Mouse (Mus musculus): ENCODE data around the gene Agbl2. TPM values are rescaled to one million over a fixed set of nuclear protein-coding genes. Genes with fewer than 3 reads are reported as not detected.

Gene Agbl2
- polyA plus RNA-seq, 1 experiment, result not detected

DNA sequence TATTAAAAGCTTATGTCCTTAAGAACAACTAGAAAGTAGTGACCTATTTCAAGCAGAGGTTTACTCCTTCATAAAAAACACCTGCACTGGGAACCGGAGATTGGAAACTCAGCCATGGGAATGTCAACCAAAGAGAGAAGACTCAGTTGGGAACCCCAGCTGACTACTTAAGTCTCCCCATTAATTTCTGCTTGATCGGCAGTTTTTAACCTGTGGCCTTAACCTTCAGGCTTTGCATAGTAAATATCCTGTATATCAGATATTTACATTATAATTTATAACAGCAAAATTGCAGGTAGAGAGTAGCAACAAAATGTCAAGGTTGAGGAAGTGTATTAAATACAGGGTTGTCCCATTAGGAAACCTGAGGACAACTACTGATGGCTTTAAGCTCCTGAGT, 29.0 kb upstream of the Agbl2 start:
- no peak for TF ChIP-seq CTCF (IDR thresholded peaks at IDR 0.05; ENCODE audit: control insufficient read depth, insufficient read depth, insufficient read length)
- TF ChIP-seq FOSL1 (IDR thresholded peaks at IDR 0.05; ENCODE audit: insufficient read depth, low read length, poor library complexity, severe bottlenecking), result no peak
- TF ChIP-seq CEBPB (IDR thresholded peaks at IDR 0.05; ENCODE audit: low read depth), result no peak
- TF ChIP-seq MYOD1 (IDR thresholded peaks at IDR 0.05; ENCODE audit: control insufficient read depth, insufficient read length, low read depth), result no peak
- no peak for TF ChIP-seq MYOG (IDR thresholded peaks at IDR 0.05; ENCODE audit: control insufficient read depth, extremely low read depth, insufficient read length)
- no peak for TF ChIP-seq USF1 (IDR thresholded peaks at IDR 0.05; ENCODE audit: low read depth)
- TF ChIP-seq MAX (IDR thresholded peaks at IDR 0.05), result no peak
- Histone ChIP-seq H3K79me3 (ENCODE audit: low read depth) (peaks cover 30% of the 10 kb centered on the region), H3K4me3 (ENCODE audit: insufficient read depth, poor library complexity, severe bottlenecking) (no peak overlapping the region), H3K36me3 (ENCODE audit: control insufficient read depth, insufficient read depth) (peaks cover 94% of the 10 kb centered on the region), H3ac (ENCODE audit: control insufficient read depth, insufficient read length, low read depth) (no peak overlapping the region), H3K27me3 (ENCODE audit: control insufficient read depth, insufficient read depth, insufficient read length) (no peaks in the 10 kb centered on the region), H3K79me2 (ENCODE audit: control insufficient read depth, insufficient read depth) (peaks cover 64% of the 10 kb centered on the region)

DNA sequence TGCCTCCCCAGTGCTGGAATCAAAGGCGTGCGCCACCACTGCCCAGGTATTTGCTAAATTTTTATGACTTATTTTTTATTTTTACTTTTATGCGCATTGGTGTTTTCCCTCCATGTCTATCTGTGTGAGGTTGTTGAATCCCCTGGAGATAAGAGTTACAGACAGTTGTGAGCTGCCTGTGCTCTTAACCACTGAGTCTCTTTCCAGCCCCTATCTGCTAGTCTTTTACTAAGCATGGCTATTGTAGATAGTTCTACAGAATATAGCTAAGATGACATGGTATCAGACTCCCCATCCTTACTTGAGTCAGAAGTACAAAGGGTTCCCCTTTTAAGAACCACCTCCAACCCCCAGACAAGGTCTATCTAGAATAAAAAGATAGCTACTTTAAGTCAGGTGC, 28.3 kb upstream of the Agbl2 start:
- Histone ChIP-seq H3K27me3 (ENCODE audit: control insufficient read depth, insufficient read depth, insufficient read length) (no peaks in the 10 kb centered on the region), H3K4me3 (ENCODE audit: insufficient read depth, poor library complexity, severe bottlenecking) (no peak overlapping the region), H3K79me2 (ENCODE audit: control insufficient read depth, insufficient read depth) (peaks cover 58% of the 10 kb centered on the region), H3K79me3 (ENCODE audit: low read depth) (peaks cover 24% of the 10 kb centered on the region), H3ac (ENCODE audit: control insufficient read depth, insufficient read length, low read depth) (no peak overlapping the region), H3K36me3 (ENCODE audit: control insufficient read depth, insufficient read depth) (peaks cover 94% of the 10 kb centered on the region)
- no peak for TF ChIP-seq FOSL1 (IDR thresholded peaks at IDR 0.05; ENCODE audit: insufficient read depth, low read length, poor library complexity, severe bottlenecking)
- no peak for TF ChIP-seq MAX (IDR thresholded peaks at IDR 0.05)
- TF ChIP-seq CEBPB (IDR thresholded peaks at IDR 0.05; ENCODE audit: low read depth), result no peak
- no peak for TF ChIP-seq CTCF (IDR thresholded peaks at IDR 0.05; ENCODE audit: control insufficient read depth, insufficient read depth, insufficient read length)
- no peak for TF ChIP-seq MYOG (IDR thresholded peaks at IDR 0.05; ENCODE audit: control insufficient read depth, extremely low read depth, insufficient read length)
- no peak for TF ChIP-seq USF1 (IDR thresholded peaks at IDR 0.05; ENCODE audit: low read depth)
- no peak for TF ChIP-seq MYOD1 (IDR thresholded peaks at IDR 0.05; ENCODE audit: control insufficient read depth, insufficient read length, low read depth)

DNA sequence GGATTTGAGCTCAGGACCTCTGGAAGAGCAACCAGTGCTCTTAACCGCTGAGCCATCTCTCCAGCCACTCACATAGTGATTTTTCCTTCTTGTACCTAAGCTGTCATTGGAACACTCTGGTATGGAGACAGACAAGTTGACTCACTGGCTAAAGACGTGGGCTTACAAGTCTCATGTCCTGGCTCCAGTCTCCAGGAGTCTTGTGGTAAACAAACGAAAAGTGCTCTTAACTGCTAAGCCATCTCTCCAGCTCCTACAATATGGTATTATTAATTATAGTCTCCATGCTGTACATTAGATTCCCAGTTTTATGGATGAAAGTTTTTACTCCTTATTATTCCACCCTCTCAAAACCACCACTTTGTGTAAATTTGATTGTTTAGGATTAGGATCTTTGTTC, 17.4 kb upstream of the Agbl2 start:
- Histone ChIP-seq H3K27me3 (ENCODE audit: control insufficient read depth, insufficient read depth, insufficient read length) (no peaks in the 10 kb centered on the region), H3K4me3 (ENCODE audit: insufficient read depth, poor library complexity, severe bottlenecking) (no peak overlapping the region), H3ac (ENCODE audit: control insufficient read depth, insufficient read length, low read depth) (no peak overlapping the region), H3K79me3 (ENCODE audit: low read depth) (peaks cover 3% of the 10 kb centered on the region), H3K79me2 (ENCODE audit: control insufficient read depth, insufficient read depth) (peaks cover 17% of the 10 kb centered on the region), H3K36me3 (ENCODE audit: control insufficient read depth, insufficient read depth) (peaks cover 94% of the 10 kb centered on the region)
- no peak for TF ChIP-seq CEBPB (IDR thresholded peaks at IDR 0.05; ENCODE audit: low read depth)
- TF ChIP-seq CTCF (IDR thresholded peaks at IDR 0.05; ENCODE audit: control insufficient read depth, insufficient read depth, insufficient read length), result no peak
- TF ChIP-seq USF1 (IDR thresholded peaks at IDR 0.05; ENCODE audit: low read depth), result no peak
- TF ChIP-seq MAX (IDR thresholded peaks at IDR 0.05), result no peak
- TF ChIP-seq MYOG (IDR thresholded peaks at IDR 0.05; ENCODE audit: control insufficient read depth, extremely low read depth, insufficient read length), result no peak
- no peak for TF ChIP-seq FOSL1 (IDR thresholded peaks at IDR 0.05; ENCODE audit: insufficient read depth, low read length, poor library complexity, severe bottlenecking)
- no peak for TF ChIP-seq MYOD1 (IDR thresholded peaks at IDR 0.05; ENCODE audit: control insufficient read depth, insufficient read length, low read depth)

DNA sequence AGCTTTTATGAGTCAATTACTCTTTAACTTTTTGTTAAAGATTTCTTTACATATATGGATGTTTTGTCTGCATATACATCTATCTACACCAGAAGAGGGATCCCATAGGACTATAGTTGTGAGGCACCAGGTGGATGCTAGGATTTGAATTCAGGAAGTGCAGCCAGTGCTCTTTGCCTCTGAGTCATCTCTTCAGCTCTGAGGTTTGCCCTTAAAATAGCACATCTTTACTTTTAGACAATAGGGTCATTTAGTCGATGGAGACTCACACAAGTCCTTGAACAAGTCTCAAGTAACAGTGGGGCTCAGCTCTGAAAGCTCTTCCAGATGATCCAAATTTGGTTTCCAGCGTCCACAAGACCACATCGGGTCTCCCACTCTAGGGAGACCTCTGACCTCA, 1.2 kb upstream of the Agbl2 start:
- Histone ChIP-seq H3ac (ENCODE audit: control insufficient read depth, insufficient read length, low read depth) (no peak overlapping the region), H3K79me3 (ENCODE audit: low read depth) (no peaks in the 10 kb centered on the region), H3K4me3 (ENCODE audit: insufficient read depth, poor library complexity, severe bottlenecking) (no peak overlapping the region), H3K36me3 (ENCODE audit: control insufficient read depth, insufficient read depth) (peaks cover 58% of the 10 kb centered on the region), H3K79me2 (ENCODE audit: control insufficient read depth, insufficient read depth) (no peaks in the 10 kb centered on the region), H3K27me3 (ENCODE audit: control insufficient read depth, insufficient read depth, insufficient read length) (no peaks in the 10 kb centered on the region)
- no peak for TF ChIP-seq MYOD1 (IDR thresholded peaks at IDR 0.05; ENCODE audit: control insufficient read depth, insufficient read length, low read depth)
- TF ChIP-seq FOSL1 (IDR thresholded peaks at IDR 0.05; ENCODE audit: insufficient read depth, low read length, poor library complexity, severe bottlenecking), result no peak
- TF ChIP-seq CTCF (IDR thresholded peaks at IDR 0.05; ENCODE audit: control insufficient read depth, insufficient read depth, insufficient read length), result no peak
- TF ChIP-seq CEBPB (IDR thresholded peaks at IDR 0.05; ENCODE audit: low read depth), result no peak
- no peak for TF ChIP-seq MYOG (IDR thresholded peaks at IDR 0.05; ENCODE audit: control insufficient read depth, extremely low read depth, insufficient read length)
- TF ChIP-seq MAX (IDR thresholded peaks at IDR 0.05), result no peak
- no peak for TF ChIP-seq USF1 (IDR thresholded peaks at IDR 0.05; ENCODE audit: low read depth)

DNA sequence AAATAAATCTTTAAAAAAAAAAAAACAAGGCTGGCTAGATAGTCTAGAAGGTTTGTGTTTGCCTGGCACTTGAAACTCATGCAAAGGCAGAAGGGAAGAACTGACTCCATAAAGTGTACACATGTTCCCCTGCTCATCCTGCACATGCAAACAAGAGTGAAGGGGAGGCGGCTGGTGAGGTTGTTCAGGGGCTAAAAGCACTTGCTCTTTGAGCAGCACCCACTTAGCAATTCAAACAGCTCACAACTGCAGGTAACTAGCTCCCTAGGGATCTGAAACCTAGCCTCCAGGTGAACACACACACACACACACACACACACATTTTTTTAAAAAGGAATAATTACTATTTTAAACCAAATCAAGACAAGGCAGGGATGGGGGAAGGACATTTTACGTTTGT, 589 bp upstream of the Agbl2 start:
- Histone ChIP-seq H3K79me3 (ENCODE audit: low read depth) (no peaks in the 10 kb centered on the region), H3ac (ENCODE audit: control insufficient read depth, insufficient read length, low read depth) (no peak overlapping the region), H3K36me3 (ENCODE audit: control insufficient read depth, insufficient read depth) (peaks cover 52% of the 10 kb centered on the region), H3K79me2 (ENCODE audit: control insufficient read depth, insufficient read depth) (no peaks in the 10 kb centered on the region), H3K27me3 (ENCODE audit: control insufficient read depth, insufficient read depth, insufficient read length) (no peaks in the 10 kb centered on the region), H3K4me3 (ENCODE audit: insufficient read depth, poor library complexity, severe bottlenecking) (no peak overlapping the region)
- no peak for TF ChIP-seq USF1 (IDR thresholded peaks at IDR 0.05; ENCODE audit: low read depth)
- no peak for TF ChIP-seq MYOD1 (IDR thresholded peaks at IDR 0.05; ENCODE audit: control insufficient read depth, insufficient read length, low read depth)
- TF ChIP-seq MYOG (IDR thresholded peaks at IDR 0.05; ENCODE audit: control insufficient read depth, extremely low read depth, insufficient read length), result no peak
- TF ChIP-seq CEBPB (IDR thresholded peaks at IDR 0.05; ENCODE audit: low read depth), result no peak
- TF ChIP-seq FOSL1 (IDR thresholded peaks at IDR 0.05; ENCODE audit: insufficient read depth, low read length, poor library complexity, severe bottlenecking), result no peak
- no peak for TF ChIP-seq MAX (IDR thresholded peaks at IDR 0.05)
- no peak for TF ChIP-seq CTCF (IDR thresholded peaks at IDR 0.05; ENCODE audit: control insufficient read depth, insufficient read depth, insufficient read length)
